Mouse (Mus musculus): Measurements from ENCODE around the gene Cd207.
"Not testable (repeated sequence)": the region's sequence is repeated elsewhere in the genome, so short reads cannot be mapped to it uniquely, and the experiment has no call there.

Gene Cd207

DNA sequence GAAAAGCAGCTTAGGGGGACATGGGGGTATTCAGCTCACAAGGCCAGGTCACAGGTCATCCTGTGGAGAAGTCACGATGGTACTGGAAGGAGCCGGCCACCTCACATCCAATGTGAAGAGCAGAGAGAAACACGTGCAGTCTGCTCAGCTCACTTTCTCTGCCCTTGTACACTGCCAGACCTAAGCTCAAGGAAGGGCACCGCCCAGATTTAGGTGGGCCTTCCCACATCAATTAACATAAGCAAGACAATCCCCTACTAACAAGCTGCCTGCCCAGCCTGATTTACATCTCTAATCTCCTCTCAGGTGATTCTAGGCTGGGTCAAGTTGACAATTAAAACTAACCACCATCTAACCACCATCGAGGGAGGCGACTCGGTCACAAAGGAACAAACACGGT lies 20.3 kb upstream of the Cd207 start:
- DNase-seq (ENCODE audit: low spot score): no peak

- no peak for DNase-seq (ENCODE audit: low spot score)
Measured at GRCm38 (mm10) chr6:83696684-83697083, 19.0 kb upstream of the Cd207 start.

DNA sequence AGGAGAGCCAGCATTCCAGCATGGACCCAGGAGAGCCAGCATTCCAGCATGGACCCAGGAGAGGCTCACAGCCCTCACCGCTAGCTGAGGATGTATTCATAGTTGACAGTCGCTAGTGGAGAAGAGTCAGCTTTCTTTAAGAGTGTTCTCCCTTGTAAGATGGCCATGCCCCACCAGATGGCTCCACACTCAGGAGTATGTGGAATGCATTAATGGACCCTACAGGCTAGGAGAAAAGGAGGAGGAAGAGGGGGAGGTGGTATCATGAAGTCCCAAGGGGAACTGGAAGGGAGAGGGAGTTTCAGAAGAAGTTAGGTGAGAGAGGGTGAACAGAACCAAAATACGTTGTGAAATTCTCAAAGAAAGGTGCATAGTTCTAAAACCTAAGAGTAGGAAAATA lies 18.1 kb upstream of the Cd207 start:
- no peak for DNase-seq (ENCODE audit: low spot score)

- DNase-seq (ENCODE audit: low spot score): peak; percentile 50
Measured at GRCm38 (mm10) chr6:83693835-83694234, 16.2 kb upstream of the Cd207 start.

- no peak for DNase-seq (ENCODE audit: low spot score)
Measured at GRCm38 (mm10) chr6:83692962-83693361, 15.3 kb upstream of the Cd207 start.

- DNase-seq (ENCODE audit: low spot score): no peak
Measured at GRCm38 (mm10) chr6:83690936-83691335, 13.3 kb upstream of the Cd207 start.

DNA sequence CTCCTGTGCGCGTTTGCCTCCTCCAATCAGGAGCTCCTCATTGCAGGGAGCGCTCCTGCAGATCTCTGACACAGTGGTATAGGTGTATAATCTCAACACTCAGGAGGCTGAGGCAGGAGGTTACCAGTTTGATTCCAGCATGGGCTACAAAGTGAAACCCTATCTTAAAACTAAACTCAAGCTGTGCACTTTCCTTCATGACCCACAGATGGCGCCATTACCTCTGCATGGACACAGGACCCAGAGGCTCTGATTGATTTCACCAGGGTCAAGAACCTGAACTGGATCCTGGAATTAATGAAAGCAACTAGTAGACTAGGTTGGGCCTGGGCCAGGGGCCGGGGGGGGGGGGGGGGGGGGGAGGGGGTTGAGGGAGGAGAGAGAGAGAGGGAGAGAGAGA lies 12.6 kb upstream of the Cd207 start:
- peak; percentile 47 for DNase-seq (ENCODE audit: low spot score)

DNA sequence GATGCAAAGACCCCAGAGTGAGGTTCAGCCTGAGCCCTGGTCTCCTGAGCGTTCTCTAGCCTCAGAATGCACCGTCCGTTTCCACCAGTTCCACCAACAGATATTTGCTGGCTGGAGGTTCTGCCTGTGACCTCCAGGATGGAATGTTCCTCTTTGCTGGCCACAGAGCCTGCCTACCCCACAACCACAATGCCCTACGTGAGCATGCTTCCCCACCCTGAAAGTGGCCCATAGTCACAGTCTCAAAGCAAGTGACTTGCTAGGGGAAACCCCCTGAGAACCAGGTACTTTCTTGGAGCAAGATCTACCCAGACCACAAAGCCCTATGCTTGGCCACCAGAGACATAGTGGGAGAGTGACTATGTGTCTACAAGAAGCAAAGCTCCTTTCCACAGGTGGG lies 11.7 kb upstream of the Cd207 start:
- no peak for DNase-seq (ENCODE audit: low spot score)

DNA sequence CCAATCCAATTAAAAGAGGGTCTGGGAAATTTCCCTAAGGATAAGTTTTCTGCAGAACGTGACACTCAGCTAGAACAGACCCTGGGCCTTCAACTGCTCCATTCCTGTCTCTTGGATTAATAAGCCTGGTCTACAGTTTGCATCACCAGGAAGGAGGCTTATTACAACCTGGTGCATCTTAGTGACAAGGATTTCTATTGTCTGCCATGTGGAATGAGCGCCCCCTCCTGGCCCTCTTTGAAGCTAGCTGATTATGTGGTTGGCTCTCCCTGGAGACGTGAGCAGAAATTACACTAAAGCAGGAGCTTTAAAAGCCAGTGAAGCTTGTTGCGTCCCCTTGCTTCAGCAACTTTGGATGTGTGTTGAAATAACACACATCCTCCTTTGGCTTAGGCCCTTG lies 4.3 kb downstream of the Cd207 start:
- DNase-seq (ENCODE audit: low spot score): peak; percentile 73

DNA sequence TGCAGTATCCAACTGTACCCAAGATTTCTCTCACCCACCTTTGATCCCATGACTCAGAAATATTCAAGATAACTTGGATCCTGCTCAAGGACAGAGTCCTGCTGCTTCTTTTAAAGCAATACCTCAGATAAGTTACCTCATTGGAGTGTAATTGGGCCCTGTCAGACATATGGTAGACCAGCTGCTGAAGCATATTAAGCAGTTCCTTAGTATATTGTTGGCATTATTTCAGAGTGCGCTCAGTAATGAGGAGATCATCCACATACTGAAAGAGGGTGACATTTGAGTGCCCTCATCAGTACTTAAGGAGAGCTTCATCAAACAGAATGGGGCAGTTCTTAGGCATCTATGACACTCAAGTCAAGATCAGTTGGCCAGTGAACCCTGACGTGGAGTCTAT lies 12.6 kb downstream of the Cd207 start:
- DNase-seq (ENCODE audit: low spot score): no peak

- no peak for DNase-seq (ENCODE audit: low spot score)
Measured at GRCm38 (mm10) chr6:83660821-83661220, 16.8 kb downstream of the Cd207 start.

- DNase-seq (ENCODE audit: low spot score): no peak
Measured at GRCm38 (mm10) chr6:83656087-83656486, 21.6 kb downstream of the Cd207 start, which contains the start of gene Clec4f. Clec4f (minus strand) TSS chr6:83656187.

DNA sequence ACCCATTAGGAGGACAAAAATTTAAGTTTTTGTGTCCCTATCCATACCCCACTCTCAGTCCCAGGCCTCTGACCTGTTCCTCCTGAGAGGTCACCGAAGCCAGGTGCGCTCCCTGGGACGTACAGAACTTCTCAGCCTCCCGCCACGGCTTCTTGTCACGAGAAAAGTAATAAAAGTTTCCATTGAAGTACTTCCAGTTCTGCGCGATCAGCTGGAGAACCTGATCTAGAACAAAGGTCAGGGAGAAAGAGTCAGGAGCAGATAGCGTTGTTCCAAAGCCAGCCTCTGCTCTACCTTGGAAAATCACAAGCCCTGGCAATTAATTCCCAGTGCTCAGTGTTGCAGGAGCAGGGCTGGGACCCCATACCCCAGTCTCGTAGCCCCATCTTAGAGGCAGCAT lies 30.9 kb downstream of the Cd207 start:
- DNase-seq (ENCODE audit: low spot score): no peak

- no peak for DNase-seq (ENCODE audit: low spot score)
Measured at GRCm38 (mm10) chr6:83635329-83635728, 42.3 kb downstream of the Cd207 start.

DNA sequence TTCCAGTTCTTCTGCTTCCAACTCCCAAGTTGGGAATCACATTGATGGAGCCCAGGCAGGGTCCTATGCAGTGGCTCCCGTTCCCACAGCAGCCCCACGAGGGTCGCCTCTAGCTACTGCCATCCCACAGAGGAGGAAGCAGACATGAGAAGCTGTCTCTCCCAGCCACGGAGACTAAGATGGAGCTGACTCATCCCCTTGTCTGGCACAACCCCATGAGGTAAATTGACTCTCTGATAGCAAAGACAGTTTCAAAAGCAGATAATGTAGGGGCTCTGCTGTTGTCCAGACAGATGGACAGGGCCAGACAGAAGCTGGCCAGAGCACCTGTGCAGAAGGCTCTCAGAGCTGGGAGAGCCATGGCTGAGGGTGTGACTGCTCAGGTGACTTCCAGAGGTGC lies 43.0 kb downstream of the Cd207 start:
- DNase-seq (ENCODE audit: low spot score): not testable (repeated sequence)

DNA sequence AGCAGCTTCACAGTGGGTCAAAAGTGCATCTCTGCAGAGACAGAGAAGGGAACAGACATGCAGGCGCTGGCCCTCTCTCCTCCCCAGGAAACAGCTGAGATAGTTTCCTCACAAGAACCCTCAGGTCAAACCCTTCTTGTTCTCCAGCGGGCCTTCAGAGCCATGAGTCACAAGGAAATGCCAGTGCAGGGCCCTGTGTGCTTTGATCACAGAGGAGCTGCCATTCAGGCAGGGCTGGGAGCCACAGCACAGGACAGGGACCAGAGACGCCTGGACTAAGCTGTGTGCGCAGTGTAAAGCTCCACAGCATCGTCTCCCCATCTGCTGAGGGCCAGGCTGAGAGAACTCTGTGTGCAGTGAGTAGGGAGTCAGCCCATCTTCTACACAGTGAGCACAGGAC lies 43.6 kb downstream of the Cd207 start:
- not testable (repeated sequence) for DNase-seq (ENCODE audit: low spot score)

DNA sequence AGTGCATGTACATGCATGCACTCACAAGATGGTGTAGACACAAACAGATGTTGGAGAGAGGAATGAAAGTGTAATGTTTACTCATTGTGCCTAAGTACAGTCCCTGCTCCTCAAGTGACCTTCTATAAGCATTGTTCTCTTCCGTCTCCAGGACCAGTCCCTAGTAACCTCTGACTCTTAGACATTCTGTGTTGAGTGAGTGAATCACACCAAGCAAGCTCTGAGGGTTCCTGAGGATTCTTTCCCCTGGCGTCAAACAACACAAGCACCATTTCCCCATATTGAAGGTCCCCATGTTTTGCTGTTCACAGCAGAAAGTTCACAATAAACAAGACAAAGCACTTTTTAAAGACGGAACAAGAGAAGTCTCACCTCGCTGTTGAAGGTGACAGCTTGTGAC lies 45.8 kb downstream of the Cd207 start:
- DNase-seq (ENCODE audit: low spot score): no peak

DNA sequence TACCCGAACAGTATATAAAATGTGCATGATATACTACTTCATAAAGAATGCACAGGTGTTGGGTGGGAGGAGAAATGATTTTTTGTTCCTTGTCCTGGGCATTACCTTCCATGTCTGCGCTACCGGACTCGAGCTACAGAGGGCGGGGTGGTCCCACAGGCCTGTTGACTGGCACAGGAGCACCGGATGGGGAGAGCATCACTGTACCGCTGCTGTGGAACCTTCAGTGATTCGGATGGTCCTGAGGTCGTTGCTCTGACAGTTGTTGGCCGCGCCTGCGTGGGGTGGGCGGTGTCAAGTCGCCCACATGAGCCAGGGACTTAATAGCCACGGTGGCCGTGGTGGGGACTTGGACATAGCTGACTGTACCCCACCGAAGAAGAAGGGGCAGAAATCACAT lies 50.9 kb downstream of the Cd207 start:
- DNase-seq (ENCODE audit: low spot score): no peak

All from urinary bladder, postnatal 25 days (tissue).